Mouse (Mus musculus) kidney, postnatal 14 days (tissue): ENCODE results near the gene Plpp4.

Source experiments
- DNase-seq: peaks from one replicate; pipeline ENCODE4 v3.0.0; 2022; ENCODE audit warnings: mixed read lengths

Gene Plpp4

DNA sequence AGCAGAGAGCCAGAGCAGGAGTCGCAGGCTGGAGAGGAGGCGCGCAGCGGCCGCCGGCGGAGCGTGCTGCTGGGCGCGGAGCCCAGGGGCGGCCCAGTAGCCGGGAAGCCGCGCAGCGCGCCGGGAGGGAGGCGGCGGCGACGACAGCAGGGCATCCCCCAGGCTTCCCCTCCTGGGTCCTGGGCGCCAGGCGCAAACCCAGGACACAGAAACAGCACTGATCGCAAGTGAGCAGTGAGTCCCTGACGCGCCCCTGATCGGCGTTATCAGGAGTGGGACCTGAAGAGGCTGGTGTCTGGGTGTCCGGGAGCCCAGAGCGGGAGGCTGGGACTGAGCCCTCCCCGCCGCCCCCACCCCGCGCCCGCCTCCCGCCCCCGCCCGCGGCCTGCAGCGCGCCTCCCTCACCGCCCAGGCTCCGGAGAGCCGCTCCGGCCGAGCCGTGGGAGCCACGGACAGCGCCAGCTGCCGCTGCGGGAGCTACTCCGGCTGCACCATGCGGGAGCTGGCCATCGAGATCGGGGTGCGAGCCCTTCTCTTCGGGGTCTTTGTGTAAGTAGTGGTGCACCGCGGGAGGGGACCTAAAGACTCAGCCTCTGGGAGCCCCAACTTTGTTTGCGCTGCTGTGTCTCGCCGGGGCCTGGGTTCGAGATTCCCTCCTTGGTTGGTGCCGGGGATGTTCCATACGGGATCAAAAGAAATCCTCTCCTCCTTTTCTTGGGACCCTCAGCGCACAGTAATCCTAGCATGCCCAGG is at the start of gene Plpp4:
TSS of gene Plpp4 (plus strand) at position 411 of the 753 bp plus-strand sequence.
- peak; percentile 39 for DNase-seq

DNA sequence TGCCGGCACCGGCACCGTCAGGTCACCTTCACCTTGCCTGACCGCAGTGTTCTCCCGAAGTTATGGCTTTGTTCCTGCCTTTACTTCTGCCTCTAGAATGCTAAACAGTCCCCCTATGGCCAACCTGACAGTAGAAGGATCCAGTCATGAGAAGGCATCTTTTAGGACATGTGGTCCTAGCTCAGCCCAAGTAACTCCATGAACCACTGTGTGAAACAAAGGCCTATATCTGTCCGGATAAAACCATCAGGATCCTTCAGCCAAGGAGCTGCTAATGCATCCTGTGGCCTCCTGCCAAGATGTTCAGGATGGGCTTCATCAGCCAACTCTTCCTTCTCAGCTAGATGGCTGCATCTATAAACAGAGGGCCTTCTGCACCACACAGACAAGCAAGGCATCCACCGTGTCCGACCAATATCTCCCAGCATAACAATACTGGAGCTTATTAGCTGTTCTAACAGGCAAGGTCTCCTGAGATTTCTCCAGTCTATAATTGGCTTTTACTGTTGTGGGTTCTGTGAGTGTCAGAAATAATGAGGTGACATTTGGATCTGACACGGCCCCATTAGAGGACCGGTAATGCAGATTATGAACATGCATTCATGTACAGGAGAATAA is 40.8 kb upstream of the Plpp4 start:
- no peak for DNase-seq

DNA sequence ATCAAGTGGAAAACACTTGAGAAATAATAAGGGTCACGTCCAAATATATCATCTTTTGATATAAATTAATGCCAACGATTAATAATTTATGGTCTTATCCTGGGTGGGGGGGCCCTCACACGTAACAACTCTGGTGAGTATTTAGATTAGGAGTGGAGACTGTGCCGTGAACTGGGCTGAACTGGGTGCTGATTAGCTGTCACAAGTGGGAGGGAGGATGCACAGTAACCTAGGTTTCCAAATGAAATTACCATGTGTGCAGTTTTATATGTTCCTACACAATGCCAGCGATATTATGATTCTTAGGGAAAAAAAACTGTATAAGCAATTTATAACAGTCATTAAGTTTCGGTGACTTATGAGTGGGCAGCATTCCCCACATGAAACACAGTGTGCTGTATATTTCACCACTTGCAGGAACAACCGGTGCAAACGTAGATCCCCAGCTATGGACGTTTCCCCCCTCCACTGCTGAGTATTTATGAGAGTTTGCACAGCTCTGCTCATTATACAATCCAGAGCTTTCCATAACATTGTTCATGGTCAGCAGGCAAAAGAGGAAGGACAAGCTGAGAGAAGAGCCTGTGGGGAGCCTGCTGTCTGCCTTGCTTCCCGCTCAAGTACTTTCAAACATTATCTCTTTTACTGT is 40.2 kb upstream of the Plpp4 start:
- no peak for DNase-seq

DNA sequence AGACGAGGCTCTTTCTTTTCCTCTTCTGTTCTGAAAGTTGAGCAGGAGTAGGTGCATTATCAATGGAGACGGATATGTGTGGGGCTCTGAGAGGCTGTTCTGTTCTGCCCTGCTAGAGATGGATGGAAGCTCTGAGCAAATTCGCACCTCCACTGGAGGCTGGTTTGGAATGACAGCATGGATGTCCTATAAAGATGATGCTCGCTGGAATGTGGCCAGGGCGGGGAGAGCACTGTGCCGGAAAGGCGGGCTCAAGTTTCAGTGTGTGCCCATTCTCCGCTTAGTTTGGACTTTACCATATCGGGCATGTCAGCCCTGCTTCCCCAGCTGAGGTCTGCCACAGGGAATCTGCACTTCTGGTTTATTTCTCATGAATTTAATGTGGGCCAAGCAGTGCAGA is 35.9 kb upstream of the Plpp4 start:
- no peak for DNase-seq

DNA sequence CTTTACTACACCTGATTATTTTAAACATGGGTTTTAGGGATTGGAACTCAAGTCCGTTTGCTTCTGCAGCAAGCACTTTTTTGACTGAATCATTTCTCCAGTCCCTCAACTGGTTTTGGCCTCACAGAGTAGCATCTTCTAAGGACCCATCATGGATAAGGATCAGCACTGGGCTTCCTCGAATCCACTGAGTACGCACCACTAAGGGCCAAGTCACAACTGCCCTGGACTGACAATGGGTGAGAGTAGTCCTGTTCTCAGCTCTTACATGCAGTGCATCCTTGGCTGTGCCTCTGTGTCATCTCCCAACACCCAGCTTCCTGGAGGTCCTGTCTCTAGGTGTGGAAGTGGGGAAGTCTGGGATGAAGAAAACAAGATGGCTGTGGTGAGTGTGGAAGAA is 35.2 kb upstream of the Plpp4 start:
- DNase-seq: no peak

DNA sequence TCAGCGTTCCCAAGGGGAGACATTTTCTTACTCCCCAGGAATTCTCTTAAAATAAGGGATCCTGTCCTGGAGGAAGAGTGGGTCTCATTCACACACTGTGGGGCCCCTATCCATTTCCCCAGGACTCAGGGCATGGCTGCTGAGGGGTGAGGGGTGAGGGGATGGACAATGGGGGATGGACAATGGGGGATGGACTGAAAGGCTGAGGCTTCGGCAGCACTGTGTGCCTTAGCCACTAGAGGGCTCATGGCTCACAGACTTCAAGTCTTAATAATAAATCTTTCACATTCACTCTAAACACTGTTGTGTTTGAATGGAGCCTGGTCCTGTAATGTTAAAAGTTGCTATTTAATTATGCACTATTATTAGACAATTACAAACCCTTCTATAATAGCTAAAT is 21.4 kb upstream of the Plpp4 start:
- peak; percentile 34 for DNase-seq

DNA sequence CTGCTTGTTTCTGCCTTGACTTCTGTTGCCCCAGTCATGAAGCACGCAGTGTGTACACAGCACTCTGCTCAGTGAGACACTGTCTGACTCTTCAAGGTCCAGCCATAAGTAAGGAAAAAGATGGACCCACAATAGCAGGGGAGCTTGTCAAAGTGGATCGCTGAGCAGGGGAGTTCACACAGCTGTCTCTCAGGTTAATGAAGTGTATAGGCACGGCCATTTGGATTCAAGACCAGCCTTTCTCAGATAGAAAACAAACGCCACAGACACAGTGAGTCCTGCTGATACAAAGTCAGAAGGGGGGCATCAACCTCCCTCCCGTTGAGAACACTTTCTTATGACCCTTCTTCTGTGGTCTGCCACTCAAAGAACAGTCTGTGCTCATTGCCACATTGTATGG is 20.8 kb upstream of the Plpp4 start:
- no peak for DNase-seq

DNA sequence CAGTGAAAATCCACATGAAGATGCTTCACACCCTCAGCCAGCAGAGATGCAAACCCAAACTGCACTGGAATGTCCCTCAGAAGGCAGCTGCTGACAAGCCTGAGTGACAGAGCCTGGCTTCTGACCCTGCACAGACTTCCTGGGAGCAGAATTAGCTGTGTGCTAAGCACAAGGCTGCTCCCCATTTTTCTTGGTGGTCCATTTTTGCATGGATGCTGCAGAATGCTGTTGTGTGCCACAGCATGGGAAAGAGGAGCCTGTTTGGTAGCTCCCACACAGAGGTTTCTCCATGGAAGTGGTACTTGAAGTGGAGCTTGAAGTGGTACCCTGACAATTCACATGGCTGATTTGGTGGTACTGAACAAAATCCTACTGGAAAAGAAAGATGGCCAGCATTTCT is 5.8 kb upstream of the Plpp4 start:
- no peak for DNase-seq

DNA sequence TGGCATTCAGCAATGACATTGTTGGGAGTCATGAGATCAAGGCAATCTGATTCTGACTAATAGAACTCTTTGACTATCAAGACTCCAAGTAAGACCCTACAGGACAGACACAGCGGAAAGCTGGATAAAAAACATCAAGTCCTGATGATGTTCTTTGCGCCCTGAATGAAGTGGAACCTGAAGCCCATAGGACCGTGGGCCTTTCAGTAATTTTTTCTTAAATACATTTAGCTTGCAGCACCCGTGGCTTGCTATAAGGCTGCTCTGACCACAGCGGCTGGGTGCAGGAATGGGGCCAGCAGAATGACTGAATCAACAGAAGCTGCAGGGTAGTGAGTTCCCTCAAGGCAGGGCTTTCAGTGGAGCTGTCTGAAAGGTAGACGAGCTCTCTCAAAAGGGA is 3.4 kb upstream of the Plpp4 start:
- DNase-seq: no peak

DNA sequence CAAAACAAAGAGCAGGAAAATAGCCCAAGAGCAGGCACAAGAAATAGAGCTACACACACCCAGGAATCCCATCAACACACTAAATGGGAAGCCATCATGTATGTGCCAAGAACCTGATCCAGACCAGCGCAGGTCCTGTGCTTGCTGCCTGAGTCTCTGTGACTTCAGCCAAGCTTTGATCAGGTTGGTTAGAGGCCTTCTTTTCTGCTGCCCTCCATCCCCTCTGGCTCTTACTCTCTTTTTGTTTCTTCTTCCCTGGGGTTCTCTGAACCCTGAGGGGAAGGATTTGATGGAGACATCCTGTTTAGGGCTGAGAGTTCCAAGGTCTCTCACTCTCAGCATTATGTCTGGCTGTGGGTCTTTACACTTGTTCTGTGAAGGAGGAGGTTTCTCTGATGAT is 2.7 kb upstream of the Plpp4 start:
- no peak for DNase-seq

DNA sequence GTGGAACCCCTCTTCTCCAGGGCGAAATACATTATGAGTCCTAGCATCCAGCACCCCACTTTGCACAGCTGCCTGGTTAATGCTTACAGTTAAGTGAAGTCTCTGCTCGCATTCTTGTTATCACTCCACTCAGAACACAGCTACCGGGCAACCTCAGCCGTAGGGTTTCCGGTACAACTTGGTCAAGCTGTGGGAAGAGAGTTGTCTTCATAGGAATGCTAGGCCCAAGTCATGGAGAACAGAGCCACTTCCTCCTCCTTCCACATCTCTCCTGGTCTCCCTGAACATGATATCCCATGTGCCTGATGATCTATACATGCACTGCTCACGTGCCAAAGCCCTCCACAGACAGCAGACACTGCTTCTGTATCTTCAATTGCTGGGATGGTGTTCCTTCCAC is 1.4 kb upstream of the Plpp4 start:
- DNase-seq: no peak

DNA sequence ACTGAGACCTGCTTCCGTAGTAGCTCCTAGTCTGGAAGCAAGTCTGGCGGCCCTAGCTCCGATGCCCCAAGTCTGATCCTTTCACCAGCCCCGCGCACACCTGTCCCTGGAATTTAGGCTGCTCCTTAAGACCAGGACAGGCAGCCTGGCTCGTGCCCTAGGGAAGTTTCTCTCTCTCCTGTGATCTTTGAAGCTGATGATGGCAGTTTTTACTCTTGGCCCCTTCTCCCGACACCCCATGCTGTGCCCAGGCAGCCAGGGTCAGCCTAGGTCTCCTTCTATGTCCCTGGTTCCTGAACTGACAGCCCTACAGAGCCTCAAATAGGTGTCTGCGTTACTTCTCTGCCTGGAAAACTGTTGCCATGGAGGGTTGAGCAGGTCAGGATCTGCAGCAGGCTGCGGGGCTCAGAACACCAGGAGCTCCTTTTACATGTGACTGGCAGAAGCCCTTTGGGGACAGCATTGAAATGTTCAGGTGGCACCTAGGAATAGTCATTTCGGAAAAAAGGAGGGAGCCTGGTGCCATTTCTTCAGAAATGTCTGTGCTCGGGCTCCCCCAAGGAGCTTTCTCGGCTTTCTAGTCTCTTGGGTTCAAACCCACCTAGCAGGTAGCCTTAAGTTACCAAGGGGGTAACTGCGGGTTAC is 665 bp downstream of the Plpp4 start:
- DNase-seq: no peak

DNA sequence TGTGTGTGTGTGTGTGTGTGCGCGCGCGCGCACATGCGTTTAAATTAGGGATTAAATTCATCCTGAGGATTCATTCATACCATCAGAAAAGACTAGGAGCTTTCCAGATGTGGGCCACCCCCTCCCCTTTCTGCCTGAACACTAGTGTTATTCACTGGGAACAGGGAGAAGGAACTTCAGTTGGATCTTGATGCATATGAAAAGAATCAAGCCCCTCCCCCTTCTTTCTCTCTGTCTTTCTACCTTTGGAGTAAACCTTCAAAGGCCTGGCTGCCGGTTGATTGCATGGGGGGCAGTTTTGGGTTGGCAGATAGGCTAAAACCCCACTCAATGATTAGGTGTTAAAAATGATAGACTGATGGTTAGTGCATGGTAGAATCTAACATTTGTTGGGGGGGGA is 1.5 kb downstream of the Plpp4 start:
- no peak for DNase-seq

DNA sequence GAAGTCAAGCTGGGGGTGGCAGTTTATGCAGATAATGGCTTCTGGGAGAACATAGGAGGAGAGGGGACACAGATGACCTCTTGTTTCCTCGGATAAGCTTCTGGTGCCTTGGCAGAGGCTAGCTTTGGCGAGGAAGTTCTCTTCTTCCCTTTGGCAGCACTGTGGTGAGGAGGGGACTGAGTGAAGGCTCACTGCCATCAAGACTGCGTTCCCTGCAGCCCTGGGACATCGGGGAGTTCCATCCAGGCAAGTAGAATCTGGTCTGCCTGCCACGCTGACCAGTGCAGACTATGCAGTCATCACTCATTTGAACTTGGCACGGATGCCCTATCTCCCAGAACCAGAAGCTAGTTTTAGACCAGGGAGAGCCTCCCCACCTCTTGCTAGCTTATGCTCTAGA is 2.4 kb downstream of the Plpp4 start:
- no peak for DNase-seq

DNA sequence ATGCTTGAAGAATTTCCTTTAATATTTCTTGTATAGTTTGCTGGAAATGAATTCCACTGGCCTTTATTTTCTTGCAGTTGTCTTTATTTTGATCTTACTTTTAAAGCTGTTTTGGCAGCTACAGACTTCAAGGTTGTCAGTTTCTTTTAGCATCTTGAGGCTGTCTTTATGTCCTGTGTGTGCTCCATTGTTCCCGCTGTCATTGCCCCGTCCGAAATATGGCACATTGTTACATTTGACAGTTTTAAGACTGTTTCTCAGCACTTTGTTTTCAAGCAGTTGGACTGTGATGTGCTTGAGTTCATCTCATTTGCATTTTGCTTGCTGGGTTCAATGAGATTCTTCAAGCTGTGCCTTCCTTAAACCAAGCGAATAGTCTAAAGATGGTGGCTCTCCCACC is 17.0 kb downstream of the Plpp4 start:
- no peak for DNase-seq

DNA sequence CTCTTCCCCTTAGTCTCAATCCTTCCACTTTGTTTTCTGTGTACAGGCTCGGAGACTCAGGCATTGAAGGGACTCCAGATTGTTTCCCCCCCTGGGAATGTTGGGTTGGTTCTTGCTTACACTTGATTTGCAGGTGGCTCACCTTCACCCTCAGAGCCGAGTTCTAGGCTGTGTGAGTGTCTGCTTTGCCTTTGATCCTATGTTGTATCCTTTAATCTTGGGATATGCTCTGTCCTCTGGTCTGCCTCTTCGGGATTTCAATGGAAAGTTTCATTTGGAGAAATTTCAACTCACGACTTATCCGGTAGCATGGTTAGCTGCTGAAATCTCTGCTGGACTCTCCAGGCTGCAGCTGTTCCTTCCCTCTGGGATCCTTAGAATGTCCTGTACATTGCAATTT is 17.9 kb downstream of the Plpp4 start:
- no peak for DNase-seq

DNA sequence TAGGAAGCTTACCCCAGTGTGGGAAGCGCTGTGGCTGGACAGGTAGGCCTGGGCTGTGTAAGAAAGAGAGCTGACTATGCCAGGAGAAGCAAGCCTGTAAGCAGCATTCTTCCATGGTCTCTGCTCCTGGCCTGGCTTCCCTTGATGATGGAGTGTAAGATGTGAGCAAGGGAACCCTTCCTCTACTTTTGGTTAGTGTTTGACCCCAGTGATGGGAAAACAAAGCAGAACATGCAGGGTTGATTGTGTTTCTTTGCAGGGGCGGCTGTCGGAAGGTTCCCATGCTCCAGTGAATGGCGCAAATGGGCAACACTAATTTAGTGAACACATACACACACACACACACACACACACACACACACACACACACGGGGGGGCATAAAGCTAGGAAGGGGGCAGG is 20.9 kb downstream of the Plpp4 start:
- DNase-seq: no peak

DNA sequence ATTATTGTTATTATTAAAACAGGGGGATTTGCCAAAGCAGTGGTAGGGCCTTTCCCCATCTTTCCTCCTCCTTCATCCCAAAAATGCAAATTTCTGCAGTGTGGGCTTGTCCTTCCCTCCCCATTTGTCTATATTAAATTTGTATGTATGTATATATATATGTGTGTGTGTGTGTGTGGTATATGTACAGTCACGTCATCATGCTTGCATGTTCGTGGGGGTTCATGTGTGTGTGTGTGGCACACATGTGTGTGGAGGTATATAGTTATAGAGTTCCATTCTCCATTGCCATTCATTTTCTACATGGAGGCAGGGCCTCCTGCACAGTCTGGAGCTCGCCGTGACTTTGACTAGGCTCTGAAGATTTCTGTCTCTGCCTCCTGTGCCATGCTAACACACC is 22.0 kb downstream of the Plpp4 start:
- DNase-seq: no peak

DNA sequence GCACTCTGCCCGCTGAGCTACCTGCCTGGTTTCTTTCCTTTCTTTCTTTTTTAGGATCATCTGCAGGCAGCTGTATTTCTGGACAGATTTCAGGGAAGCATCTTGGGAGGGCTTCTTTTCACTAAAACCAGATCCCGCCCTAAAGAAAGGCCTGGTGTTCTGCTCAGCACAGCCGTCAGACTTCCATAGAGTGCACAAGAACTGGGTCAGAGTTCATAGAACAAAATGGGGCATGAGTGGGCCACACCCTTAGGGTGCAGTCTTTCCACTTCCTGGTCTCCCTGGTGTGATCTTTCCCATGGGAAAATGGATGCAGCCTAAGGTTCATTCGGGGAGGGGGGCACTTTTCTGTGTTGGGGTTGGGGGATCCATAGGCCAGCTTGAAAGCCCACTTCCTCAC is 22.4 kb downstream of the Plpp4 start:
- no peak for DNase-seq

DNA sequence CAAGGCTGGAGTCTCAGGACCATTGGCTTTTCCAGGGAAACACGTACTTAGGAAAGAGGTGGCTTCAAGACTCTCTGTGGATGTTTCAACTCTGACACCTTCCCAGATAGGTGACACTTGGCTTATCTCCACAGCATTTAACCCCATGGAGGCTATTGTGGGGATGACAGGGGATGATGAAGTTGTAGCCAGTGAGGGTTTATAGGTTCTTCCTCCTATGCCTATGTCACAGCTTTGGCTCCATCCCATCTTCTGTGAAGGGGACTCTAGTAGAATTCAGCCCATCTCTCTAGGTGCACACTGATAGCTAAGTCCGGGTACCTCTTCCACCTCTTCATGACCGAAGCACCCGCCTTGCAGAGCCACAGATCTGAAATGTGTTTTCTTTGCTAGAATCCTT is 25.1 kb downstream of the Plpp4 start:
- no peak for DNase-seq

DNA sequence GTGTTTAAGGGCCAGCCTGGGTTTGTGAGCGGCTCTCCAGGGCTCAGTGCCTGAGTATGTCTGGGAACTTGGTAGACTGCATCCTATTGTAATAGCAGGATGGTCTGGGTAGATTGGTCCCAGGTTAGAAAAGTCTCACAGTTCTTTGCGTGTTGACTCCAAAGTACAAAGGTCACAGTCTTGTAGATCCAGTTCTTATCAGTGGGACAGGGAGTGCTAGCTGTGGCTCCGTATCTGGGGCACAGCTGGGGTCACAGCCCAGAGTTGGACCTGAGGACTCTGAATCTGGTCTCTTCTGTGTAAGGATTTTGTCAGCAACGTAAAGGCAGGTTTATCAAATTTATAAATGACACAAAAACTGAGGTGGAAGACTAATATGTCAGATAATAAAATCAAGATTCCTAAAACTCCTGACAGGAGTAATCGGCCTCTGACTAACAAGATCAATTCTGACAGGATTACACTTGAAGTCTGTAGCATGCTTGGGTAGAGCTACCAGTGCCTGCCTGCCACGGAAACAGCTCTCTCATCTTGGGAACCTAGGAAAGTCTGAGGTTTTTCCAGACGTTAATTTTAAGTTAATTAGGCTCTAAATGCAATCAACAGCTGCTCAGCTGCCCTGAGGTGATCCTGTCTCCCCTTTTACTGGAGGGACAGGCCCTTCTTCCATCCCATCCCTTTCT is 28.5 kb downstream of the Plpp4 start:
- DNase-seq: no peak

DNA sequence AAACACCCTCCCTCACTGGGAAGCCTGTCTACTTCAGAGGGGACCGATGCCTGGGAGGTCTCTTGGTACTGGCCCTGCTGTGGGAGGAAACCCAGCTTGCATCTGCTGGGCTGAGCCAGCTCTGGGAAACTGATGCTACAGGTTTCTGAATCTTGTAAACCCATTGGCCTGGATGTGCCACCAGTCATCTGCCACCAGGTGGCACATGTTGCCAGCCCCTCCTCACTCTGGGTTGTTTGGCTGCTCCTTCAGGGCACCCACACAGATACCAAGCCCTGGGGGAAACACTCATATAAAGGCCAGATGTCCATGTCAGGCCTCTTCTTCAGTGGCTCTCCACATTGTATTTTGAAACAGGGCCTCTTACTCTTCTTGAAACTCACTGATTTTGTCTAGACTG is 36.4 kb downstream of the Plpp4 start:
- DNase-seq: no peak

DNA sequence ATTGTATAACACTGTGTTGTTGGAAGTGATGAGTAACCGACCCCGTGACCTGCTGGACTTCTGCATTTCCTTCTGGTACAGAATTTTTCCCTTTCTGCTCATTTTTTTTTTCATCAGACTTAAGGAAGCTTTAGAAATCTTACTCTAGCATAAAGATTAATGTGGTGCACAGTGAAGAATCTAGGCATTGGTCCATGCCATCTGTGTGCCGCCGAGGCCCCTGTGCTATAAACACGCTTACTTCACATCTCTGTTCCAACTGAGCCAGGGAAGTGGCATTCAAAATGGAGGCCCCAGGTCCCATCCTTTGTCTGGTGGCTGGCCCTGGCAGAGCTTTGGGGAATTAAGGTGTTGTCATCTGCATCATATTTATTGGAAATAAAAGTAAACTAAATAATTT is 44.8 kb downstream of the Plpp4 start:
- DNase-seq: no peak
